Mouse (Mus musculus) kidney, adult 2 months (tissue): Measurements from ENCODE around the gene Pigyl.

Source experiments
- CTCF ChIP-seq: fragments of 200-500 bp; conservative IDR thresholded peaks from 2 replicates; pipeline ENCODE4 v1.5.1; 2011; ENCODE audit warnings: low read depth, mild to moderate bottlenecking, control low read depth, low read length, moderate library complexity, mixed read lengths; ENCODE audit not compliant: insufficient read depth, insufficient read length
- POLR2A ChIP-seq: fragments of 200-500 bp; IDR thresholded peaks from one replicate; pipeline ENCODE4 v1.6.1; 2011; ENCODE audit warnings: low read depth, low read length, control low read depth

- TF ChIP-seq CTCF, result no peak
- TF ChIP-seq POLR2A, result no peak
Measured at GRCm38 (mm10) chr9:22135644-22136390, 20.8 kb upstream of the Pigyl start, which contains the start of gene Acp5.
